Mouse (Mus musculus): ENCODE results near the gene Lrrc28. TPM values are rescaled to one million over a fixed set of nuclear protein-coding genes. Genes with fewer than 3 reads are reported as not detected.

Gene Lrrc28
- polyA plus RNA-seq, 1 experiment from 2014 or later = 13.4 TPM

GRCm38 (mm10) chr7:67578783-67579482 is 66.1 kb downstream of the Lrrc28 start:
- Histone ChIP-seq H3K9ac (replicated peaks; ENCODE audit: low read depth) (no peak overlapping the region), H3K4me2 (replicated peaks; ENCODE audit: low read depth, low read length) (no peak overlapping the region)

GRCm38 (mm10) chr7:67578044-67578443 is 67.0 kb downstream of the Lrrc28 start:
- no peak overlapping the region for H3K27ac ChIP-seq (ENCODE audit: low read length)
- H3K27me3 ChIP-seq (replicated peaks; ENCODE audit: insufficient read depth, low read length) = no peaks in the 10 kb centered on the region
- TF ChIP-seq CTCF (IDR thresholded peaks at IDR 0.05) = no peak
- TF ChIP-seq EP300 (IDR thresholded peaks at IDR 0.05) = no peak
- no peaks in the 10 kb centered on the region for H3K36me3 ChIP-seq (ENCODE audit: insufficient read depth, low read length)
- H3K4me3 ChIP-seq (ENCODE audit: low read depth, low read length) = no peak overlapping the region
- no peak for ATAC-seq
- WGBS = 76% methylated on average over 6 of the region's 6 CpGs
- no peaks in the 10 kb centered on the region for H3K4me1 ChIP-seq (ENCODE audit: insufficient read depth, low read depth, low read length)
- DNase-seq (ENCODE audit: low spot score) = no peak
- no peak overlapping the region for H3K9ac ChIP-seq (replicated peaks; ENCODE audit: low read depth)
- no peak overlapping the region for H3K4me2 ChIP-seq (replicated peaks; ENCODE audit: low read depth, low read length)
- no peaks in the 10 kb centered on the region for H3K9me3 ChIP-seq (ENCODE audit: low read length)

More at GRCm38 (mm10) chr7:67578783-67579482, 66.1 kb downstream of the Lrrc28 start:
- no peaks in the 10 kb centered on the region for H3K36me3 ChIP-seq (ENCODE audit: insufficient read depth, low read length)
- peak overlapping the region; percentile 80 for H3K27ac ChIP-seq (ENCODE audit: low read length)
- ATAC-seq (peak; percentile 97), DNase-seq (ENCODE audit: low spot score) (peak; percentile 93)
- no peaks in the 10 kb centered on the region for H3K27me3 ChIP-seq (replicated peaks; ENCODE audit: insufficient read depth, low read length)
- no peaks in the 10 kb centered on the region for H3K4me1 ChIP-seq (ENCODE audit: insufficient read depth, low read depth, low read length)
- TF ChIP-seq EP300 (IDR thresholded peaks at IDR 0.05) (peak; percentile 98), CTCF (IDR thresholded peaks at IDR 0.05) (no peak)
- H3K4me3 ChIP-seq (ENCODE audit: low read depth, low read length) = no peak overlapping the region
- WGBS = 32% methylated on average over 7 of the region's 7 CpGs
- H3K9me3 ChIP-seq (ENCODE audit: low read length) = no peaks in the 10 kb centered on the region

GRCm38 (mm10) chr7:67566510-67567237 is 78.4 kb downstream of the Lrrc28 start:
- H3K9me3 ChIP-seq (ENCODE audit: low read length) = no peaks in the 10 kb centered on the region
- DNase-seq (ENCODE audit: low spot score) (no peak), ATAC-seq (no peak)
- no peak overlapping the region for H3K9ac ChIP-seq (replicated peaks; ENCODE audit: low read depth)
- no peak overlapping the region for H3K27ac ChIP-seq (ENCODE audit: low read length)
- 0 out of 2 replicates have a peak, but pooled peaks cover 2% of the 10 kb centered on the region for H3K4me1 ChIP-seq (ENCODE audit: insufficient read depth, low read depth, low read length)
- WGBS = 65% methylated on average over 8 of the region's 8 CpGs
- H3K27me3 ChIP-seq (replicated peaks; ENCODE audit: insufficient read depth, low read length) = no peaks in the 10 kb centered on the region
- no peak overlapping the region for H3K4me3 ChIP-seq (ENCODE audit: low read depth, low read length)
- H3K36me3 ChIP-seq (ENCODE audit: insufficient read depth, low read length) = no peaks in the 10 kb centered on the region
- no peak overlapping the region for H3K4me2 ChIP-seq (replicated peaks; ENCODE audit: low read depth, low read length)
- TF ChIP-seq CTCF (IDR thresholded peaks at IDR 0.05) (no peak), EP300 (IDR thresholded peaks at IDR 0.05) (no peak)

GRCm38 (mm10) chr7:67565132-67565531 is 79.9 kb downstream of the Lrrc28 start:
- H3K9me3 ChIP-seq (ENCODE audit: low read length) = no peaks in the 10 kb centered on the region
- no peak for TF ChIP-seq CTCF (IDR thresholded peaks at IDR 0.05)
- 0 out of 2 replicates have a peak, but pooled peaks have one; percentile 16 for TF ChIP-seq EP300 (IDR thresholded peaks at IDR 0.05)

GRCm38 (mm10) chr7:67562176-67562575 is 82.9 kb downstream of the Lrrc28 start:
- WGBS = 55% methylated on average over 12 of the region's 12 CpGs
- TF ChIP-seq EP300 (IDR thresholded peaks at IDR 0.05) (peak; percentile 51; the same call in 1 of the 2 replicates), CTCF (IDR thresholded peaks at IDR 0.05) (peak; percentile 15; the same call in 1 of the 2 replicates)
- no peak overlapping the region for H3K4me2 ChIP-seq (replicated peaks; ENCODE audit: low read depth, low read length)
- H3K27me3 ChIP-seq (replicated peaks; ENCODE audit: insufficient read depth, low read length) = no peaks in the 10 kb centered on the region
- DNase-seq (ENCODE audit: low spot score) (peak; percentile 58), ATAC-seq (peak; percentile 74)
- H3K36me3 ChIP-seq (ENCODE audit: insufficient read depth, low read length) = no peaks in the 10 kb centered on the region
- peak overlapping the region; percentile 54; the same call in 1 of the 2 replicates for H3K27ac ChIP-seq (ENCODE audit: low read length)
- no peaks in the 10 kb centered on the region for H3K9me3 ChIP-seq (ENCODE audit: low read length)
- 0 out of 2 replicates have a peak, but pooled peaks cover 2% of the 10 kb centered on the region for H3K4me1 ChIP-seq (ENCODE audit: insufficient read depth, low read depth, low read length)
- H3K9ac ChIP-seq (replicated peaks; ENCODE audit: low read depth) = no peak overlapping the region
- H3K4me3 ChIP-seq (ENCODE audit: low read depth, low read length) = no peak overlapping the region

More at GRCm38 (mm10) chr7:67565132-67565531, 79.9 kb downstream of the Lrrc28 start:
- H3K4me2 ChIP-seq (replicated peaks; ENCODE audit: low read depth, low read length) = no peak overlapping the region
- H3K4me1 ChIP-seq (ENCODE audit: insufficient read depth, low read depth, low read length) = 0 out of 2 replicates have a peak, but pooled peaks cover 2% of the 10 kb centered on the region
- no peaks in the 10 kb centered on the region for H3K36me3 ChIP-seq (ENCODE audit: insufficient read depth, low read length)
- peak overlapping the region; percentile 8; the same call in 1 of the 2 replicates for H3K27ac ChIP-seq (ENCODE audit: low read length)
- DNase-seq (ENCODE audit: low spot score) (peak; percentile 75), ATAC-seq (peak; percentile 78)
- 53% methylated on average over 1 of the region's 1 CpGs for WGBS
- no peak overlapping the region for H3K9ac ChIP-seq (replicated peaks; ENCODE audit: low read depth)
- H3K27me3 ChIP-seq (replicated peaks; ENCODE audit: insufficient read depth, low read length) = no peaks in the 10 kb centered on the region
- H3K4me3 ChIP-seq (ENCODE audit: low read depth, low read length) = no peak overlapping the region

GRCm38 (mm10) chr7:67559486-67559885 is 85.6 kb downstream of the Lrrc28 start:
- H3K9ac ChIP-seq (replicated peaks; ENCODE audit: low read depth) = no peak overlapping the region
- 78% methylated on average over 7 of the region's 7 CpGs for WGBS
- no peak for ATAC-seq

More at GRCm38 (mm10) chr7:67559486-67559885, 85.6 kb downstream of the Lrrc28 start:
- Histone ChIP-seq H3K36me3 (ENCODE audit: insufficient read depth, low read length) (no peaks in the 10 kb centered on the region), H3K4me2 (replicated peaks; ENCODE audit: low read depth, low read length) (no peak overlapping the region), H3K27ac (ENCODE audit: low read length) (no peak overlapping the region), H3K4me1 (ENCODE audit: insufficient read depth, low read depth, low read length) (no peaks in the 10 kb centered on the region), H3K27me3 (replicated peaks; ENCODE audit: insufficient read depth, low read length) (no peaks in the 10 kb centered on the region), H3K4me3 (ENCODE audit: low read depth, low read length) (no peak overlapping the region), H3K9me3 (ENCODE audit: low read length) (no peaks in the 10 kb centered on the region)
- TF ChIP-seq EP300 (IDR thresholded peaks at IDR 0.05) = no peak
- no peak for TF ChIP-seq CTCF (IDR thresholded peaks at IDR 0.05)
- no peak for DNase-seq (ENCODE audit: low spot score)
